Mouse (Mus musculus) heart, postnatal 0 days (tissue): ENCODE measurements around the gene Ptbp3.

Experiments
- CTCF ChIP-seq: IDR thresholded peaks from 2 replicates; pipeline ENCODE4 v1.5.1; 2016; ENCODE audit warnings: antibody characterized with exemption, control low read depth, low read depth
- EP300 ChIP-seq: IDR thresholded peaks from 2 replicates; pipeline ENCODE4 v1.6.1; 2016; ENCODE audit warnings: antibody characterized with exemption, low read depth

DNA sequence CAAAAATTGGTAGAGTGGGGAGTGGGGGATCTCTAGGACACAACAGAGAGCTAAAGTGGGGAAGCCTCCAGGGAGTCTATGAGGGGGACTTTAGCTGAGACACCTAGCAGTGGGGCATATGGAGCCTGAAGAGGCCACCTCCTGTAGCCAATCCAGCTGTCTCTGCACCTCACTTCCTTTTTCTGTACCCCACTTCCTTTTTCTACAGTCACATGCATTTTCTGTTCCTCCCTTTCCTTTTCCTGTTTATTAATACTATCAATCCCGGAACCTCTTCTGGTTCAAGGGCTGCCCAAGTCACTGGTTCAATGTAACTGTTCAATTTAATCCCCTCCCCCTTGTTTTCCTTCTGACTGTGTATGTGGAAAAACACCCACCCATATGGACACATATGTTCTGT is 107.9 kb downstream of the Ptbp3 start:
- TF ChIP-seq CTCF: no peak
- no peak for TF ChIP-seq EP300
